Mouse (Mus musculus) heart, postnatal 10 days (tissue): ENCODE data around the gene Cfap57. TPM values are rescaled to one million over a fixed set of nuclear protein-coding genes. Genes with fewer than 3 reads are reported as not detected.
"Not testable (repeated sequence)": the region's sequence is repeated elsewhere in the genome, so short reads cannot be mapped to it uniquely, and the experiment has no call there.

Source experiments
- DNase-seq, 2 experiments: peaks; one replicate each; pipeline ENCODE4 v3.0.0; 2021
- intact Hi-C: fragments of 180-260 bp; cut with DNase I; formaldehyde crosslinking; loops from one replicate; pipeline ENCODE4 v1.15.1; 2025
- total RNA-seq, 2 experiments: library from RNA; stranded (reverse); gene quantifications; 2 replicates each; pipeline ENCODE4 v1.2.3; 2021

The Cfap57 gene
- total RNA-seq, 2 experiments from 2014 or later: 0.07 to 0.17 TPM

- DNase-seq: no peak
These were observed 94.8 kb downstream of the Cfap57 start for GRCm38 (mm10) chr4:118525779-118526178.

GRCm38 (mm10) chr4:118523976-118524375 lies 96.6 kb downstream of the Cfap57 start:
- no peak for DNase-seq
- intact Hi-C loops: no loop called here

More at GRCm38 (mm10) chr4:118525779-118526178, 94.8 kb downstream of the Cfap57 start:
- intact Hi-C loops: no loop called here

GRCm38 (mm10) chr4:118522248-118522647 lies 98.3 kb downstream of the Cfap57 start:
- intact Hi-C loops: no loop called here
- DNase-seq: no peak

- intact Hi-C loops: loop anchor here (5.0 kb wide), 2 partner anchors 36 to 71 kb away; no protein-coding TSS in a partner anchor
- no peak for DNase-seq
These were observed 102.4 kb downstream of the Cfap57 start for GRCm38 (mm10) chr4:118518208-118518607.

- DNase-seq: no peak
- intact Hi-C loops: loop anchor here (5.0 kb wide), 2 partner anchors 35 to 70 kb away; no protein-coding TSS in a partner anchor
These were observed 103.0 kb downstream of the Cfap57 start for GRCm38 (mm10) chr4:118517497-118518146.

- intact Hi-C loops: loop anchor here (5.0 kb wide), 2 partner anchors 35 to 70 kb away; no protein-coding TSS in a partner anchor
- peak; percentile 31 to 34 for DNase-seq
These were observed 103.7 kb downstream of the Cfap57 start for GRCm38 (mm10) chr4:118516699-118517496.

- intact Hi-C loops: no loop called here
- peak in 1 of 2 experiments; percentile 30 for DNase-seq
These were observed 111.5 kb downstream of the Cfap57 start for GRCm38 (mm10) chr4:118509050-118509449.

GRCm38 (mm10) chr4:118507171-118507570 lies 113.4 kb downstream of the Cfap57 start:
- intact Hi-C loops, DNase-seq: not testable (repeated sequence)

GRCm38 (mm10) chr4:118505551-118505950 lies 115.0 kb downstream of the Cfap57 start:
- DNase-seq: peak; percentile 32 to 47
- intact Hi-C loops: no loop called here

Other genes with a start within 250 kb of the Cfap57 start
- 10 to 100 TPM; 12.8 to 12.9 TPM for gene Szt2, start 211.5 kb downstream of the Cfap57 start, total RNA-seq
- 10 to 100 TPM; 44.3 to 46.2 TPM for gene Med8, start 211.4 kb downstream of the Cfap57 start, total RNA-seq
- 10 to 100 TPM; 37.5 to 37.7 TPM for gene Elovl1, start 192.7 kb downstream of the Cfap57 start, total RNA-seq
- 10 to 100 TPM; 24.9 to 25.3 TPM for gene Cdc20, start 183.4 kb downstream of the Cfap57 start, total RNA-seq
- under 1 TPM; 0.12 to 0.34 TPM for gene Mpl, start 163.3 kb downstream of the Cfap57 start, total RNA-seq
- gene Tie1, start 130.7 kb downstream of the Cfap57 start, total RNA-seq: 100 to 1,000 TPM; 114 to 120 TPM
- not detected for gene 2610528J11Rik, start 93.8 kb downstream of the Cfap57 start, total RNA-seq
- under 1 TPM in 1 of 2 experiments, not detected in 1; 0.12 TPM for gene Tmem125, start 76.7 kb downstream of the Cfap57 start, total RNA-seq
- gene Ebna1bp2, start within 50 bp of the Cfap57 start, total RNA-seq: 10 to 100 TPM; 39.8 to 49.6 TPM
- not detected for gene Olfr62, start 38.2 kb upstream of the Cfap57 start, total RNA-seq
- not detected for gene Olfr1342, start 72.0 kb upstream of the Cfap57 start, total RNA-seq
- not detected for gene Olfr1341, start 82.7 kb upstream of the Cfap57 start, total RNA-seq
- not detected for gene Olfr1340, start 99.4 kb upstream of the Cfap57 start, total RNA-seq
- not detected for gene Olfr1339, start 111.4 kb upstream of the Cfap57 start, total RNA-seq
- gene Olfr1338, start 138.0 kb upstream of the Cfap57 start, total RNA-seq: not detected
- gene Olfr1337, start 161.8 kb upstream of the Cfap57 start, total RNA-seq: not detected
- not detected for gene Olfr1335, start 189.2 kb upstream of the Cfap57 start, total RNA-seq
- not detected for gene Olfr1333, start 215.5 kb upstream of the Cfap57 start, total RNA-seq
- not detected for gene Olfr1331, start 243.9 kb upstream of the Cfap57 start, total RNA-seq